In genomic region chr9:101907747-101908255, GRCm38 (mm10) we compare ENCODE assay signal across 20 mouse cellular contexts. TPM values are rescaled to one million over a fixed set of nuclear protein-coding genes. Genes with fewer than 3 reads are reported as not detected.
DNase-seq lines count a peak whose midpoint lies in the region; ATAC-seq lines count a peak whose summit lies in the region.
"Had no signal": no experiment of that assay in that cellular context is flagged by ENCODE, and none has a peak within 500 bp of the region (broad histone marks: within the 10 kb centered on the region; RNA-seq: fewer than 3 reads in every experiment).

No protein-coding gene starts in this region.

- WGBS in forebrain, embryonic 13.5 days: 37% methylated on average over 6 of the region's 6 CpGs
- WGBS in forebrain, embryonic 15.5 days: 46% methylated on average over 6 of the region's 6 CpGs
- 72% methylated on average over 6 of the region's 6 CpGs for WGBS in midbrain, embryonic 10.5 days
- 66% methylated on average over 6 of the region's 6 CpGs for WGBS in midbrain, embryonic 11.5 days
- WGBS in midbrain, embryonic 16.5 days: 29% methylated on average over 6 of the region's 6 CpGs

- no peak for DNase-seq in midbrain, embryonic 10.5 days (ENCODE audit: low spot score)
- no peak for DNase-seq in midbrain, embryonic 11.5 days (ENCODE audit: low spot score, missing footprints)
- DNase-seq in retina, postnatal 1 day: no peak
- DNase-seq: adrenal gland, postnatal 36 days; cerebellum, adult 11 months; cerebellum, adult 8-10 months; cerebellum, postnatal 14 days; gastrocnemius, postnatal 36 days; heart, postnatal 36 days had no signal

- H3K36me3 ChIP-seq in forebrain, embryonic 13.5 days (ENCODE audit: poor library complexity, severe bottlenecking): no peaks in the 10 kb centered on the region
- H3K36me3 ChIP-seq in forebrain, embryonic 15.5 days: no peaks in the 10 kb centered on the region
- no peaks in the 10 kb centered on the region for H3K36me3 ChIP-seq in midbrain, embryonic 10.5 days
- no peaks in the 10 kb centered on the region for H3K36me3 ChIP-seq in midbrain, embryonic 11.5 days (ENCODE audit: control insufficient read depth, insufficient read depth, low read length)
- no peaks in the 10 kb centered on the region for H3K36me3 ChIP-seq in midbrain, embryonic 16.5 days (ENCODE audit: control insufficient read depth, insufficient read depth, low read length)
- H3K36me3 ChIP-seq: embryonic facial prominence, embryonic 12.5 days; heart, embryonic 13.5 days; hindbrain, embryonic 15.5 days had no signal

- no peaks in the 10 kb centered on the region for H3K9me3 ChIP-seq in forebrain, embryonic 13.5 days (replicated peaks)
- no peaks in the 10 kb centered on the region for H3K9me3 ChIP-seq in forebrain, embryonic 15.5 days
- no peaks in the 10 kb centered on the region for H3K9me3 ChIP-seq in midbrain, embryonic 10.5 days (replicated peaks)
- no peaks in the 10 kb centered on the region for H3K9me3 ChIP-seq in midbrain, embryonic 11.5 days (ENCODE audit: control insufficient read depth, low read length)
- no peaks in the 10 kb centered on the region for H3K9me3 ChIP-seq in midbrain, embryonic 16.5 days (replicated peaks; ENCODE audit: control insufficient read depth, low read length, poor library complexity, severe bottlenecking)
- H3K9me3 ChIP-seq: embryonic facial prominence, embryonic 12.5 days; heart, embryonic 13.5 days; hindbrain, embryonic 15.5 days had no signal

- H3K9ac ChIP-seq in forebrain, embryonic 13.5 days: no peak overlapping the region
- H3K9ac ChIP-seq in forebrain, embryonic 15.5 days (replicated peaks): no peak overlapping the region
- no peak overlapping the region for H3K9ac ChIP-seq in midbrain, embryonic 11.5 days (ENCODE audit: low read length)
- H3K9ac ChIP-seq in midbrain, embryonic 16.5 days (ENCODE audit: low read depth, low read length): no peak overlapping the region
- H3K9ac ChIP-seq: embryonic facial prominence, embryonic 12.5 days; heart, embryonic 13.5 days; hindbrain, embryonic 15.5 days had no signal

- H3K4me2 ChIP-seq in forebrain, embryonic 13.5 days: no peak overlapping the region
- no peak overlapping the region for H3K4me2 ChIP-seq in forebrain, embryonic 15.5 days (replicated peaks)
- H3K4me2 ChIP-seq in midbrain, embryonic 11.5 days: no peak overlapping the region
- no peak overlapping the region for H3K4me2 ChIP-seq in midbrain, embryonic 16.5 days (ENCODE audit: low read length)
- H3K4me2 ChIP-seq: embryonic facial prominence, embryonic 12.5 days; heart, embryonic 13.5 days; hindbrain, embryonic 15.5 days had no signal

- no peak overlapping the region for H3K4me3 ChIP-seq in forebrain, embryonic 13.5 days
- no peak overlapping the region for H3K4me3 ChIP-seq in forebrain, embryonic 15.5 days
- H3K4me3 ChIP-seq in midbrain, embryonic 10.5 days: no peak overlapping the region
- no peak overlapping the region for H3K4me3 ChIP-seq in midbrain, embryonic 11.5 days (ENCODE audit: low read depth, low read length)
- H3K4me3 ChIP-seq in midbrain, embryonic 16.5 days (ENCODE audit: low read depth, low read length): no peak overlapping the region
- H3K4me3 ChIP-seq: embryonic facial prominence, embryonic 12.5 days; heart, embryonic 13.5 days; hindbrain, embryonic 15.5 days had no signal

- ATAC-seq in forebrain, embryonic 13.5 days: no peak
- no peak for ATAC-seq in forebrain, embryonic 15.5 days (replicated peaks)
- ATAC-seq in midbrain, embryonic 11.5 days (ENCODE audit: low FRiP score): no peak
- ATAC-seq in midbrain, embryonic 16.5 days: peak; percentile 69
- ATAC-seq: activated CD4-positive, CD25-positive, alpha-beta regulatory T cell, adult 4 months; intestine, embryonic 16.5 days; Patski had no signal

- H3K27me3 ChIP-seq in forebrain, embryonic 13.5 days: no peaks in the 10 kb centered on the region
- H3K27me3 ChIP-seq in forebrain, embryonic 15.5 days: no peaks in the 10 kb centered on the region
- H3K27me3 ChIP-seq in midbrain, embryonic 10.5 days (ENCODE audit: low read depth, poor library complexity, severe bottlenecking): no peaks in the 10 kb centered on the region; the same call in 1 of the 2 replicates
- H3K27me3 ChIP-seq in midbrain, embryonic 11.5 days (ENCODE audit: control insufficient read depth, insufficient read depth, low read length): no peaks in the 10 kb centered on the region
- H3K27me3 ChIP-seq in midbrain, embryonic 16.5 days (ENCODE audit: control insufficient read depth, insufficient read depth, low read depth, low read length): no peaks in the 10 kb centered on the region
- H3K27me3 ChIP-seq: CH12.LX; embryonic facial prominence, embryonic 12.5 days; heart, embryonic 13.5 days; hindbrain, embryonic 15.5 days; Patski had no signal

- H3K27ac ChIP-seq in forebrain, embryonic 13.5 days: peak overlapping the region; percentile 49; the same call in 1 of the 2 replicates
- no peak overlapping the region for H3K27ac ChIP-seq in forebrain, embryonic 15.5 days (replicated peaks)
- H3K27ac ChIP-seq in midbrain, embryonic 10.5 days (replicated peaks): 0 out of 2 replicates have a peak overlapping the region, but pooled peaks have one; percentile 53
- H3K27ac ChIP-seq in midbrain, embryonic 11.5 days (ENCODE audit: low read depth, low read length): no peak overlapping the region
- H3K27ac ChIP-seq in midbrain, embryonic 16.5 days (ENCODE audit: low read length): peak overlapping the region; percentile 74
- H3K27ac ChIP-seq: embryonic facial prominence, embryonic 12.5 days; heart, embryonic 13.5 days had no signal

- H3K4me1 ChIP-seq in forebrain, embryonic 13.5 days: peaks cover 34% of the 10 kb centered on the region
- peaks cover 30% of the 10 kb centered on the region for H3K4me1 ChIP-seq in forebrain, embryonic 15.5 days
- H3K4me1 ChIP-seq in midbrain, embryonic 10.5 days: peaks cover 29% of the 10 kb centered on the region
- peaks cover 15% of the 10 kb centered on the region for H3K4me1 ChIP-seq in midbrain, embryonic 11.5 days (ENCODE audit: control insufficient read depth, insufficient read depth, low read length)
- H3K4me1 ChIP-seq in midbrain, embryonic 16.5 days (ENCODE audit: control insufficient read depth, insufficient read depth, low read length): peaks cover 24% of the 10 kb centered on the region

RNA-seq across cellular contexts. Expression of gene 9630041A04Rik, which starts 46.2 kb away (rescaled TPM):
- 0.26 and 0.30 TPM in 2 replicates for polyA plus RNA-seq in forebrain, embryonic 13.5 days (2015; fragmentation: Nextera tagmentation; extraction: Ambion mirVana)
- polyA plus RNA-seq in forebrain, embryonic 15.5 days (2015; fragmentation: Nextera tagmentation; extraction: Ambion mirVana): 0.60 TPM in 1 of 2 replicates, not detected in the other
- polyA plus RNA-seq in midbrain, embryonic 10.5 days (2016; fragmentation: Nextera tagmentation; extraction: Ambion mirVana): 0.19 TPM in 1 of 2 replicates, not detected in the other
- 0.18 TPM in 1 of 2 replicates, not detected in the other for polyA plus RNA-seq in midbrain, embryonic 11.5 days (2014; fragmentation: Nextera tagmentation; extraction: Ambion mirVana)
- polyA plus RNA-seq in midbrain, embryonic 16.5 days (2015; fragmentation: Nextera tagmentation; extraction: Ambion mirVana): 0.64 and 0.85 TPM in 2 replicates
- polyA plus RNA-seq: activated CD4-positive, CD25-positive, alpha-beta regulatory T cell, adult 4 months; embryonic facial prominence, embryonic 12.5 days; heart, embryonic 13.5 days; heart, postnatal 0 days; intestine, embryonic 16.5 days; Patski had no signal

Comparison
In these comparisons a context has a peak if more than half of its experiments do, and no peak if none do; other contexts are left out.
1. H3K27ac ChIP-seq: peak in forebrain, embryonic 13.5 days (single experiment), midbrain, embryonic 10.5 days (single experiment) and midbrain, embryonic 16.5 days (single experiment); none in forebrain, embryonic 15.5 days (single experiment) and midbrain, embryonic 11.5 days (single experiment).